Mouse (Mus musculus): ENCODE results near the gene Zfand3. TPM values are rescaled to one million over a fixed set of nuclear protein-coding genes. Genes with fewer than 3 reads are reported as not detected.

Gene Zfand3
- total RNA-seq, 2 experiments from 2014 or later: 91.3 to 106 TPM

DNA sequence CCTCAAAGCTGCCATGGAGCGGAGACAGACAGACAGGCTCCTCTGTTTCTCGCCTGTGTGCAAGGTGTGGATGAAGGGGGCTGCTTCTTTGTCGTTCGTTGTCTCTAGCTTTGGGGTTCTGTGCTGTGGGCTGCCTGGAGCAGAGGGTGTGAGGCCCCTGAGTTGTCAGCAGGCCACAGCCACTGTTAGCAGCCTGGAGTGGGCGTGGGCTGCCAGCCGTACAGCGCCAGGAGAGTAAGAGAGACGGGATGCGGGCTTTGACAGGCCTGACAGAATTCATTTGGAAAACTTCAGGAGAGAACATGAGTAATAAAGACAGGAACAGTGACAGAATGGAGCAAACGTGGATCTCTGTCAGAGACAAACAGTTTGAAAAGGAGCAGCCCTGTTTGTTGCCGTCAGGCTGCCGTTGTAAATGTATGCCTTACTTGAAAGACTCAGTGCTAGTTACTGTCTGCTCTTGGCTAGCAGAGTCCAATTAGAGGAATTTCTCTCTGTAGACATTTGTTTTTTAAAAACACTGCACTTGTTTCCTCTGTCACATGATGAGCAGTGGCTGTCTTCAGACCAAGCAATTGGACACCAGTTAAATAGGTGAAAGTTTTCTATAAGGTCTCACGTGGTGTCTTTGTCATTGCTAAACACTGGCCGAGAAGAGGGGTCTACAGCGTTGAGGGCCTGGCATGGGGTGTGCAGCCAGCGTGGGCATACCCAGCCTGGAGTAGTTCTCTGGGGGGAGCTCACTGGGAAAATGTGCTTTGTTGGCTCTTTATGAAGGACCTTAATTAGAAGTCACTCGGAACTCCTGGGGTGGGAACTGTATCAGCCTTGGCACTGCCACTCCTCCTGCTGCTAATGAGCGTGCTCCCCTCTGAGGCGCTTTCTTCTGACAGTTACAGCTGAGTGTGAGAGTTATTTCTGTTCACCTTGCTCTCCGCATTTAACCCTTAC lies 183.8 kb downstream of the Zfand3 start:
- DNase-seq (ENCODE audit: low spot score in 2 of 2): peak in 1 of 2 experiments; percentile 54

DNA sequence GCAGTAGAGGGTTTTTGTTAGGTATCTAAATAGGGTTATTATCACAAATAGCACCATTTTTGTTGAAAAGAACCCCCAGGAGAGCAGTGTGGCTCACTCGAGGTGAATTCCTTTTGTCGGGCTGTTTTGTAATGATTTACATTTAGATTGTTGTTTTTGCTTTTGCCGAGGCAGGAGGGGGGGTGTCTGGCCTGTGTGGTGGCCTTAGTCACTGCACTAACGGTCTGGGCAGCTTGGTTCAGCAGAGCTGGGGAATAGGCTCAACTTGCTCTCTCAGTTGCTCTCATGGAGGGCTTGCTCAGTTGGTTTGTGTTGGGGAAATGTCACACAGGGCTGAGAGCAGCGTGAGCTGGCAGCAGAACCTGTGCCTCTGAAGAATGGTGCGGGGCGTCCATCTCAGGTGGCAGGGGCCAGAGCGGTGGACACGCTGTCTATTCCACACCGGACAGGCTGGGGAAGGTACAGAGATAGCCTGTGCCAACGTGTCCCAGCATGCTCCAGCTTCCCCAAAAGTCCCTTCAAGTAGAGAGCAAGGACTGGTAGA lies 186.6 kb downstream of the Zfand3 start:
- DNase-seq (ENCODE audit: low spot score in 2 of 2): no peak

DNA sequence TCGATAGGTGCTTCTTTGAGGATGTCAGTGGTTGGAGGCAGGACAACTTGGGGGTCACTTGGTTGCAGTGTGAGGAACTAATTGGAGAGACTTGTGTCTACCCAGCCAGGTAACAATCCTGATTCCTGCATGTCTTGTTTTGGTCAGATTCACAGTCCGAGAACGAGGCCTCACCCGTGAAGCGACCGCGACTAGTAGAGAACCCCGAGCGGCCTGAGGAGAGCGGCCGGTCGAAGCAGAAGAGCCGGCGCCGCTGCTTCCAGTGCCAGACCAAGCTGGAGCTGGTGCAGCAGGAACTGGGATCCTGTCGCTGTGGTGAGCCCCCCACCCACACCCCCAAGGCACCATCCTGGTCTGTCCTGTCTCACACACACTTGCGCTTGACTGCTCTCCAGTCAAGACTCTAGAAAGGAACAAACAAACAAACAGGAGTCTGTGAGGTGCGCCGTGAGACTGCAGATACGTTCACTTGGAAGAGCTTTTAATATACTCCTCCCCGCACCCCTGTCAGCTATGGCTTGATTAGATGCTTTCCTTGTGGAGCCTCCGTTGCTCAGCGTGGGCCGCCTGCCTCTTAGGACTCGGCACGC lies 188.0 kb downstream of the Zfand3 start:
- DNase-seq (ENCODE audit: low spot score in 2 of 2): peak in 1 of 2 experiments; percentile 12

DNA sequence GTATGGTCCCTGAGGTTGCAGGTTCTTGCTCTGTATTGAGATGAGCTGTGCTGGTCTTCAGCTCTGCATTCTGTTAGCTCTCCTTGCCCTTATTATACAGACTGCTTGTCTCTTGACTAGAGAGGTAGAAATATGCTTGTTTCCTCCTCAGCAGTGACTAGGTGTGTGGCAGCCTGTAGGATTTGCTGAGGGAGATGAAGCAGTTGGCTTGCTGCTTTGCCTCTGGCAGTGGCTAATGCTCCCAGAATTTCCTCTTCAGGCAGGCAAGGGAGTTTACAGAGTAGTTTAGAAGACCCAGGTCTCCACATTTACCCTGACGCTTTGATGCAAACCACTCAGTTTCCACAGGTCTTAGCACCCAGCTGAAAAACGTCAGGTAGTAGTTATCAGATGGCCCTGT lies 189.1 kb downstream of the Zfand3 start:
- peak in 1 of 2 experiments; percentile 10 for DNase-seq (ENCODE audit: low spot score in 2 of 2)

DNA sequence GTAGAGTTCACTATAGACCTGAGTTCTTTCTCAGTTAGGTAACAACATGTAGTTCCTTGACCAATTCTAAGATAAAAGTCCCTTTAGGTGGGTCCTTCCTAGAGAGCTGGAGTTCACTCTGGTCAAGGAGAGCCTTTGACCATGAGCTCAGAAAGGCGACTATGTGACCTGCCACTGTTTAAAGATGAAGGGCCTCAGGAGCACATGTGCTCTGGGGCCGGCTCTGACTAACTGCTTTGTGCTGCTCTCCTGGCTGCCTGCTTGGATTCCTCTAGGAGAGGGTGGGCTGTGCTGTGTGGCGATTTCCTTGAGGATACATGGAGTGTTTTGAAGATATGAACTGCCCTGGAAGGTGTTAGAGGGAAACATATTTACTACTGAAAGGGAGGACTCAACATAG lies 189.6 kb downstream of the Zfand3 start:
- DNase-seq (ENCODE audit: low spot score in 2 of 2): peak; percentile 3 to 10

DNA sequence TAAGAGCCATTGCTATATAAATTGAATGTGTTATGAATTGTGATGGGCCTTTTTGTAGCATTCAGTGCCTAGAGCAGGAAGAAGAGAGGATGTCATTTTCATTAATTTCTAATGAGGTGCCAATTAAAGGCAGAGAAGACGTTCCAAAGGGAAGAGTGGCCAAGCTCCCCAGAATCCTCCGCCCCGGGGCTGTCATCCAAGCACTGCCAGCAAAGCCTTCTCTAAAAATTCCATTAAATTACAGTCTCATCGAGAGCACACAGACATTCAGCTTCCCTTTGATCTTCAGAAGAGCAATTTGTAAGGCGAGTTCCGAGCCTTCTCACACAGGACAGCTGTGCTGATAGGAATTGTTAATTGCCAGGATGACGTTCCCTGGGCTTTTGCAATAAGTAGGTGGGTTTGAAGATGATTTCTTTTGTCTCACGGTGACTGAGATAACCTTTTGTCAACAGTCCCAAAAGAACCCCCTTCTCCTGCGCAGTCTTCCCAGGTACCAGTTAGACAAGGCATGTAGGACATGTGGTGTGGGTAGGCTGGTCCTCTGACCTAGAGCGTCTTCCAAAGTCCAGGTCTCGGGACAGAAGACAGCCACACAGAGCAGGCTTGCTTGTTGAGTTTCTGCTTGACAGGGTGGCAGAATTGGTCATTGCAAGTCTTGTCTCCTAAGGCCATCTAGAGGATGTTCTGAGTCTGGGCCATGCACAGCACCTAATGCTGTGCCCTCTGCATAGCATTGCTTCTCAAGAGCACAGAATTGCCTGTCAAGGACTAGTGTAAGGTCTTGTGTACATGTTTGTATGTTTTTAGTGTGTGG lies 190.3 kb downstream of the Zfand3 start:
- DNase-seq (ENCODE audit: low spot score in 2 of 2): peak; percentile 14 to 24

DNA sequence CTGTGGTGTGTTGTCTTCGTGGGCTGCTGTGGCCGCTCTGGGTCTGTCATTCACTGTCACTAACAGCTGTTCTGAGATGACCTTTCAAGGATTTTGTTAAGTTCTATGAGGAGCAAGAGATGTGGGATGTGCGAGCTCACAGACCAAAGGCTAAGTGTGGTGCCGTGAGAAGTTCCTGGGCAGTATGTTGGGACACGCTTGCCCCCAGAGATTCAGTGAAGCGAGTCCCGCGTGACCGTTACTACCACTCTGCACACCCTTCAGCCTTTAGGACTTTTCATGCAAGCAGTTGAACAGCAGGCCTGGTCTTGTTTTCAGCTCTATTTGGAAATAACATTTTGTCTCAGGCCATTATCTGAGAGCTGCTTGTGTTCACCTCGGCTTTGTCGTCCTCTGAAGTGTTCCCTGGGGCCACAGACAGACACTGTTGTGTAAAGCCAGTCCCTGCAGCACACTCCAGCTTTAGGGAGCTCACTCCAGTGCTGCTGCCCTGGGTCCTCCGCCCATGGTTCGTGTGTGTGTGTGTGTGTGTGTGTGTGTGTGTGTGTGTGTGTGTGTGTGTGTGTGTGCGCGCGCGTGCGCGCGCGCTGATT lies 191.2 kb downstream of the Zfand3 start:
- DNase-seq (ENCODE audit: low spot score in 2 of 2): peak; percentile 5 to 10

DNA sequence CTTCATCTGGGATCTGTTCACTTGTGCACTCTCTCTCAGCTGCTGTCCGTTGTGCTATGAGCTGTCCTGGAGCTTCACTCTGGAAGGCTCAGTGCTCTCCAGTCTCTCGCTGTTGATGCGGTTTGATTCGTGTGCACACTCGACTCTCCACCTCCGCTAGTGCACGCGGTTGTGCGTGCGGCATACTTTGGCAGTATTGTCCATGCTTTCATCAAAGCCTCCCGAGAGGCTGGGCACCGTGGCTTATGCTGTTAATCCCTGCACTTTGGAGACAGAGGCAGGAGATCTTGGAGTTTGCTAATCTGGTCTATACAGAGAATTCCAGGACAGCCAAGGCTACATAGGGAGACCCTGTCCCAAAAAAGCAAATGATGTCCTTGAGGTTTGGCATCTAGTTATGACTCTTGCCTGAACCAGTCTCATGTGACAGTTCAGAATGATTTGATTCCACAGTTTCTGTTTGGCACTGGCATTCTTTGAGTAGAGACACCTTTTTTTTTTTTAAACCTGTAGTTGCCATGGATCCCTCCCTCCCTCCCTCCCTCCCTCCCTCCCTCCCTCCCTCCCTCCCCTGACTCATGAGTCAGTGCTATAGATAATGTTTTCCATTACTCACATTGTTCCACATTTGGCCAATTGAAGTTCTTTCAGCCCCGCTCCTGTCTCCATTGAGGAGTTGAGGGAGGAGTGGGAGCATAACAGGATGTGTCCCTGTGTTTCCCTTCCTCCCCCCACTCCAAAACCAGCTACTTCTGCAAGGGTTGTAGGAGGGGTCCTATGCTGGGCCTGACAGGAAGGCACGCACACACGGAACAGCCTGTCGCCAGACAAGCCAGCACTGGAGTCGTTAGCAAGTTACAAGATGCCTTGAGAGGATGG lies 192.1 kb downstream of the Zfand3 start:
- peak; percentile 15 to 20 for DNase-seq (ENCODE audit: low spot score in 2 of 2)

DNA sequence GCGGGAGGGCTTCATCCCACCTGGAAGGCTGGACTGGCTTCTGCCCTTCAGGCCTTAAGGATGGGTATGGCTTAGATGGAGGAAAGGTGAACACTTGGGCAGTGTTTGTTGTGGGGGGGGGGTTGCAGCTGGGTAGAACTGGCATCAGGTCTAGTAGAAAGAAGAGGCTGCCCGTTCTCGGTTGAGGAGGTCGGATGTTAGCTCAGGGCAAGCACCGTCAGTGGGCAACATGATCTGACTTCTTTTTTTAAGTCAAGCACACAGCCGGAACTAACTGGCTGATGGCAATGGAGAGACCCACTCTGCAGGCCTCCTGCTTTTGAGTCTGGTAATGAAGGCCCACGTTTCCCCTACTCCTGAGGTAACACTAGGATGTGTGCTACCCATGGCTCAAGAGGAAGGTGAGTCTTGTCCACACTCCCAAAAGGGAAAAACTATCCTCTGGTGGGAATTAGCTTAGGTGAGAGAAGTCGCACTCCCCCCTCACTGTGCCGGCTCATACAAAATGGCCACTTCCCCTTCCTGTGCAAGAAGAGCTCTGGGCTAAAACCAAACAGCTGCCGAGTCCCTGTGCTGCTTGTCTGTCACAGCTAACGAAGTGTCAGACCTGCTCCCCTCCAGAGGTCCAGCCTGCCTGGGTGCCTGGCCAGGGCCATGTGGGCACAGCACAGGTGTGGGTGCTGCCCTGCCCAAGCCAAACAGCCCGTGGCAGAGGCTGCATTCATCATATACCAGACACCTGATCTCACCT lies 192.9 kb downstream of the Zfand3 start:
- DNase-seq (ENCODE audit: low spot score in 2 of 2): peak; percentile 9 to 16

DNA sequence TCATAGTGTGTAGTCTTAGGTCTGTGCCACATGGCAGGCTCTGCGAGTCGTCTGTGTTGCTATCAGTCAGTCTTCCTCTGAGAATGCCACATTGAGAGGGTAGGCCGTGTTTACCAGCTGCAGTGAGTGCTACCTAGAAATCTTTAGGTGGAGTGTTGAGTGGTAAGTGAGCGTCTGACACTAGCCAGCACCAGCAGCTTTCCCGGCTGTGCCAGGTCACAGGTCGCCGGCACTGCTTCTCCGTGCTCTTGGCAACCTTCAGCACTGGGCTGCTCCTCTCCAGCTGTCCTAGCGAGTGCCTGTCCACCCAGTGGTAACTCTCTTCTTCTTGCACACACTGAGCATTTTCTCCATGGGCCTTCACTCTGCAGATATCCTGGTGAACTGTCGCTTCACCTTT lies 193.9 kb downstream of the Zfand3 start:
- DNase-seq (ENCODE audit: low spot score in 2 of 2): no peak

DNA sequence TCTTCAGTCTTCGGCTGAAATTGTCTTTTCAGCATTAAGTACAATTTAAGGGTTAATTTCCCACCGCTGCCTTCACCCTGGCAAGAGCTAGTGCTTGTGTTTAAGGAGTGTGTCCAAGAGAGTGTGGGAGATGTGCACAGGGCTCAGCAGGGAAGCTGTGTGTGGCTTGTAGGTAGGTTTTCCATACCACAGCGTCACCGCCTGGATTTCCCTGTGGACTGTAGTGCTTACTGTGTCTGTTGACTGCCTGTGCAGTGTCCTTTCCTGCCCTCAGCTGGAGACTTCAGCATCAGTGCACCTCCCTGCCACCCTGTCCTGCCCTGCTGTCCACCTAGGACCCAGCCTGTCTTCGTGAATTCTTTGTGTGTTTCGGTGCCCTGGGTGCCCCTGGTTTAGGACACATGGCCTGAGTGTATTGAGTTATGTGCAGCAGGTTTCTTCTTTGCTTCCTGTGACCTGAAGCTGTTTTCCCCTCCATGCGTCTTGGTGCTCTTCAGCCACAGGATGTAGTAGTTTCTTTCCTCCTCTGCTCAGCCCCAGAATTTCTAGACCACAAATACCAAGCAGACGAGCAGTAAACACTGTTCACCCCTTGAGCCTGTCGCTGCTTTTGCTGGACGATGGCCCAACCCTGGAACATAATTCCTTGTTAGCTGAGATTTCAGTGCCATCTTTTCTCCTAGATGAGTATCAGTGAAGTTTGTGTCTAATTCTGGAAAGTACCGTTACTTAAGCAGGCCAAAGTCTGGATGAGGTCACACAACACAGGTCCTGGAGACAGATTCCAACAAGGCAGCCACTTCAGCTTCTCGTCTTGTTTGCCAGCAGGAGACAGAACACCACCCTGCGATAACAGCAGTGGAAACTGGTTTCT lies 195.1 kb downstream of the Zfand3 start:
- DNase-seq (ENCODE audit: low spot score in 2 of 2): no peak

DNA sequence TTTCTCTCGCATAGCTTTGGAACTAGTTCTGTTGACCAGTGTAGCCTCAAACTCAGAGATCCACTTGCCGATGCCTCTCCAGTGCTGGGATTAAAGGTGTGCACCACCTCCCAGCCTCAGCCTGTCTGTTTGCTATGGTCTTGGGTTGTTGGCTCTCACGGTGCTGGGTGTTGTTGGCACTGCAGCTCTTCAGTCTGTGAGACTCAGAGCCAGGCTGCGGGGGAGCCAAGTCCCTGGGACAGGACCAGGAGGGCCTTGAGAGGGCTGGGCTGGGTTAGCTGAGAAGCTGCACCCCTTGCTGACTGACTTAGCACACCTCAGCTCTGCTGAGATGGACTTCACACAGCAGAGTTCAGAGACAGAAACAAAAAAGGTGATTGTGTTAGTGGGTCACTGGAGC lies 195.8 kb downstream of the Zfand3 start:
- no peak for DNase-seq (ENCODE audit: low spot score in 2 of 2)

DNA sequence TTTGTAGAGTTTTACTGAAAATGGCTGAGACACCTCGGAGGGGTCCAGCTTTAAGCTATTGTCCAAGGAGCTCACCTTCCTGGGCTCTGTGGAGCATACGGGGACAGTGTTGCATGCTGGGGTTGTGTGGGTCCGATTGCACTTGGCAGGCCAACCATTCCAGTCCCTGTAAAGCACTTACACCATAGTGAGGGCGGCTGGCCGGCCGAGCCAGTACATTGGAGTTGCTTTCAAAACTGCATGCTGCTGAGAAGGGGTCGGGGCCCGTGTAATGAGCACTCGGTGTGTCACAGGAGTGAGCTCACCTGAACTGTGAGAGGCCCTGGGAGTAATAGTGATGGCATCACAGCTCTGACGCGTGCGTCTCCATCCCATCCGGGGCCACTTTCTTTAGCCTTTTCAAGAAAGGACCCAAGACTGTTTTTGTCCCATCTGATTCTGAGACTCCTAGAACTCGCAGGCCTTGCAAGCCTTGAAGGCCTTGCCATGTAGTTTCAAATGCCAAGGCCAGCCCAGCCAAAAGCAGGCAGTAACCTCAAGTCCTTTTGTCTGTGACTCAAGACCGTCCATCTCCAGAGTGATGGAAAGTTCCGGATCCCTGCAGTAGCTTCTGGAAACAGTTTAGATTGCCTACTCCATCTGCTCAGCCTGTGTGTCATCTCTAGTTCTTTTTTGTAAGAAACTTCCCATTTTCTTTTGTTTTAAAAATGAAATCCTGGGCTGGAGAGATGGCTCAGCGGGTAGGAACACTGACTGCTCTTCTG lies 200.7 kb downstream of the Zfand3 start:
- no peak for DNase-seq (ENCODE audit: low spot score in 2 of 2)

DNA sequence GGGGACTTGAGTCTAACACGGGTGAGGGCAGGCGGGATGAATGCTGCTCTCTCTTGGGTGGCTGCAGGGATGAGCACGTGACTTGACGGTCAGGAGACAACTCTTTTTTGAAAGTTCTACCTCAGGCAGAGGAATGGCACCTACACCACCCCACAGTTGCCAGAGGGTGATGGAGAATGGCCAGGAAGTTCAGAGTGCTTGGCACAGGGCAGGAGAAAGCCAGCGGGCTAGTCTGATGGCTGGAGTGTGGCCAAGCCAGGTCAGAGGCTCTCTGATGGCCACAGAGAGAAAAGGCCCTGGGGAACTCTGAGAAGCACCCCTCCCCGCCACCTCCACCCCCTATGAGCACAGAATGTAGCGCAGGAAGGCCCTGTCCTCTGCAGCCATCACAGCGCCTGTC lies 205.7 kb downstream of the Zfand3 start:
- DNase-seq (ENCODE audit: low spot score in 2 of 2): no peak

DNA sequence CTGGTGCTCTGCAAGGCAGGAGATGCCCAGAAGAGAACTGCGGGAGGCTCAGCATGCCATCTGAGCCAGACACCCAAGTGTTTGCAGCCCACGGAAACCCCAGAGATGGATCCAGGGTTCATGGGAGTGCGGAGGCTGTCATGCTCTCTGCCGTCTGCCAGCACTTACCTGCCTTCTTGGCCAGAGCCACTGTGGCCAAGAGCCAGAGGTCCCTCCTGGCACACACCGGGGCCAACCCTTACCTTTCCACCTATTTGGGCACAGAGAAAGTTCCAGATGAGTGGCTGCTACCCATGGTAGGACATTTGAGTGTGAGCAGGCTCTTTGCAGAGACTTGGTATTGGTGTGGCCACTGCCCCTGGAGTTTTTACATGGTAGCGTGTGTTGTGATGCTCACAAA lies 206.4 kb downstream of the Zfand3 start:
- no peak for DNase-seq (ENCODE audit: low spot score in 2 of 2)

DNA sequence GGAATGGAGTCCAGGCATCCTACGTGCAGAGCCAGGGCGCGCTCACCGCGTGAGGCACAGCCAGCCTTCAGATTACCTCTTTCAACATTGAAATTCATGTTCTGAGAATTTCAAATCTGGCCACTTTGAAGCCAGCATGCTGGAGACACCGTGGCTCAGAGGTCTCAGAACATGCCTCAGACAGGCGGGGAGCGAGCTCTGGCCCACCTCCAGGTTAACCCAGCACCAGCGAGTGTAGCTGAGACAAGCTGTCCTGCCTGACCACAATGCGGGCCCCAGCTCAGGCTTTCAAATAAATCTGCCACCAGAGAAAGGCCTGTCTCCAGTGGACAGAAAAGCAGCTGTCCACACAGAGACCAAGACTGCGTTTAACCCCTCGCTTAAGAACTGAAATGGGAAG lies 208.1 kb downstream of the Zfand3 start:
- no peak for DNase-seq (ENCODE audit: low spot score in 2 of 2)

DNA sequence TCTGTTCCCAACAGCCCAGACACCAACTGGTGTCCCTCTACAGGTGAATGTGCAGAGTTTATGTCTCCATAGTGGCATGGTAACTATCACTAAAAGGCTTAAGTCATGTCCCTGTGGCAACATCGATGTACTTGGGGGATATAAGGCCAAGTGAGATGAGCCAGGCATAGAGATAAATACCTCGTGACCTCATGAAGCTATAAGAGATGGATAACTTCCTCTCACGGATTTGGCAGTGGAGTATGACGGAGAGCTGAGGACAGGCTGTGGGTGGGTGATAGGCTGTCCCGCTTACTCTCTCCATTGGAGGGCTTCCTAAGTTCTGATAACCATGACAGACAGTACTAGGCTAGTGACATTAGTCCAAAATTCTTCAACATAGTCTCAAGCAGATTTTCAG lies 208.8 kb downstream of the Zfand3 start:
- DNase-seq (ENCODE audit: low spot score in 2 of 2): no peak

DNA sequence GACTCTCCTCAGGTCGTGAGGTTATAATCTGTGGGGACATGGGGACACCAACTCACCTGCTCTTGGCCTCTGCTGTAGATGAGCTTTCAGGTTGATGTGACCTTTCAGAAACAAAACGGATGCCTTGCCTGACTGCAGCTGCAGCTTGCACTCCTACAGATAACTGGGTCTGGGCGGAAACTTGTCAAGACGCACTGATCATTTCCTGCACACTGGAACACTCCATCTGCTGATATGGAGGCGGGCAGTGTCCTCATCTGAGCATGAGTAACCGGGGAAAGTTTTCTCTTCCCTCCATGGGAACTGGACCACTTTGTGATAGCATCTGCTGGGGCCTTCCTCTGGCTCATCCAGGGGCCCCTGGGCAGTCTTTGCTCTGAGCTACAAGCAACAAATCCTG lies 209.9 kb downstream of the Zfand3 start:
- DNase-seq (ENCODE audit: low spot score in 2 of 2): no peak

Data from layer of hippocampus, postnatal 10 days (tissue).